8 mouse cellular contexts compared by ENCODE assay signal in the genomic region with DNA sequence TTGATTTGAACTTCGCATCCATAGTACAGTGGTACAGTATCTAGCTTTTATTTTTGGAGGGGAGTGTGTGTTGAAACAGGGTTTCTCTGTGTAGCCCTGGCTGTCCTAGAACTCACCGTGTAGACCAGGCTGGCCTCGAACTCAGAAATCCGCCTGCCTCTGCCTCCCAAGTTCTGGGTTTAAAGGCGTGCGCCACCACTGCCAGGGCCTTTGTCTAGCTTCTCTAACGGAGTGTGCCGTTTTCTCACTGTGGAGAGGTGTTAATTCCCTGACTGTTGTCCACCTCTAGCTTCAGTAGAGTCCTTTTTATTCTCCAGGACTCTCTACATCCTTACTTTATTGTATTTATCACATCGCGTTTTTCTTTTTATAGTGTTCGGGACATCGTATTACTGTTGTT. TPM values are rescaled to one million over a fixed set of nuclear protein-coding genes. Genes with fewer than 3 reads are reported as not detected.
DNase-seq lines count a peak whose midpoint lies in the region; ATAC-seq and TF ChIP-seq lines count a peak whose summit lies in the region.

No protein-coding gene starts in this region.

- no peak overlapping the region for H3K27ac ChIP-seq in cerebellum, adult 2 months (ENCODE audit: insufficient read depth, low read length)
- no peak overlapping the region for H3K27ac ChIP-seq in limb, embryonic 11.5 days (replicated peaks; ENCODE audit: low read depth, low read length)
- no peak overlapping the region for H3K27ac ChIP-seq in olfactory bulb, adult 2 months (ENCODE audit: insufficient read depth, low read depth, low read length)

- H3K4me1 ChIP-seq in cerebellum, adult 2 months (ENCODE audit: control insufficient read depth, insufficient read depth, low read length): peaks cover 8% of the 10 kb centered on the region; the same call in 1 of the 2 replicates
- peaks cover 31% of the 10 kb centered on the region for H3K4me1 ChIP-seq in megakaryocyte, embryonic 14.5 days
- H3K4me1 ChIP-seq in limb, embryonic 11.5 days (ENCODE audit: control insufficient read depth, insufficient read depth, low read length): peaks cover 11% of the 10 kb centered on the region
- H3K4me1 ChIP-seq in olfactory bulb, adult 2 months (ENCODE audit: control insufficient read depth, insufficient read depth, low read length): peaks cover 10% of the 10 kb centered on the region

- TF ChIP-seq CTCF in cerebellum, adult 2 months (IDR thresholded peaks at IDR 0.05; ENCODE audit: borderline replicate concordance, insufficient read depth, low read depth, low read length): no peak
- TF ChIP-seq CTCF in olfactory bulb, adult 2 months (IDR thresholded peaks at IDR 0.05; ENCODE audit: insufficient read depth, low read depth, low read length): no peak

- peaks cover 62% of the 10 kb centered on the region for H3K36me3 ChIP-seq in megakaryocyte, embryonic 14.5 days (replicated peaks; ENCODE audit: low read length)
- H3K36me3 ChIP-seq in limb, embryonic 11.5 days (ENCODE audit: control insufficient read depth, insufficient read depth, low read length): peaks cover 17% of the 10 kb centered on the region

- 53% methylated on average over 12 of the region's 12 CpGs for WGBS in cerebellum, adult 2 months
- 52% methylated on average over 12 of the region's 12 CpGs for WGBS in limb, embryonic 11.5 days
- WGBS in olfactory bulb, adult 2 months: 50% methylated on average over 12 of the region's 12 CpGs

- peak overlapping the region; percentile 65 for H3K4me2 ChIP-seq in limb, embryonic 11.5 days (ENCODE audit: low read depth, severe bottlenecking)

- ATAC-seq in megakaryocyte, adult 5-6 weeks (ENCODE audit: poor library complexity, severe bottlenecking): no peak
- no peak for ATAC-seq in limb, embryonic 11.5 days (ENCODE audit: insufficient number of reproducible peaks, low FRiP score, low TSS enrichment, low read depth)

- DNase-seq in cerebellum, adult 2 months: no peak
- no peak for DNase-seq in cerebellum, postnatal 4 days (ENCODE audit: low spot score in 2 of 2)
- no peak for DNase-seq in limb, embryonic 11.5 days (ENCODE audit: low spot score)
- no peak for DNase-seq in right cerebral cortex, postnatal 10 days (ENCODE audit: low spot score in 2 of 2)
- no peak for DNase-seq in kidney, postnatal 4 days

- TF ChIP-seq POLR2A in cerebellum, adult 2 months (IDR thresholded peaks at IDR 0.05; ENCODE audit: borderline replicate concordance, insufficient read depth, low read length): no peak
- TF ChIP-seq POLR2A in olfactory bulb, adult 2 months (IDR thresholded peaks at IDR 0.05; ENCODE audit: insufficient read depth, low read depth, low read length): no peak

- no peaks in the 10 kb centered on the region for H3K27me3 ChIP-seq in cerebellum, adult 2 months (ENCODE audit: control insufficient read depth, insufficient read depth, low read length)
- H3K27me3 ChIP-seq in megakaryocyte, embryonic 14.5 days (replicated peaks): no peaks in the 10 kb centered on the region
- H3K27me3 ChIP-seq in limb, embryonic 11.5 days (ENCODE audit: control insufficient read depth, insufficient read depth, low read length): no peaks in the 10 kb centered on the region

- peak overlapping the region; percentile 83 for H3K9ac ChIP-seq in limb, embryonic 11.5 days (ENCODE audit: low read length)

- peak overlapping the region; percentile 97 for H3K4me3 ChIP-seq in cerebellum, adult 2 months (replicated peaks; ENCODE audit: insufficient read depth, low read depth, low read length)
- H3K4me3 ChIP-seq in megakaryocyte, embryonic 14.5 days (replicated peaks): peak overlapping the region; percentile 100
- H3K4me3 ChIP-seq in limb, embryonic 11.5 days (ENCODE audit: low read depth, low read length): peak overlapping the region; percentile 78
- H3K4me3 ChIP-seq in olfactory bulb, adult 2 months (ENCODE audit: insufficient read depth, low read depth, low read length): peak overlapping the region; percentile 66

- no peaks in the 10 kb centered on the region for H3K9me3 ChIP-seq in megakaryocyte, embryonic 14.5 days
- no peaks in the 10 kb centered on the region for H3K9me3 ChIP-seq in limb, embryonic 11.5 days (ENCODE audit: control insufficient read depth, low read length)

RNA-seq across cellular contexts. Expression of gene Drosha, which starts 0.8 kb away (rescaled TPM):
- polyA plus RNA-seq in cerebellum, adult 2 months (2012; rRNA removed): 48.1 and 50.3 TPM in 2 replicates
- polyA plus RNA-seq in megakaryocyte, embryonic 14.5 days (2012; ENCODE audit: insufficient read depth, low replicate concordance): 31.5 and 43.1 TPM in 2 replicates
- 14.7 and 16.7 TPM in 2 replicates for total RNA-seq in megakaryocyte, adult 5-6 weeks (2015)
- 10.8 and 11.0 TPM in 2 replicates for total RNA-seq in megakaryocyte, adult 5-6 weeks (2017)
- 81.4 and 87.4 TPM in 2 replicates for polyA plus RNA-seq in limb, embryonic 11.5 days (2014; fragmentation: Nextera tagmentation; extraction: Ambion mirVana)
- not detected in 2 replicates for polyA plus RNA-seq in olfactory bulb, adult 2 months (2012; ENCODE audit: insufficient read depth, insufficient read length, low replicate concordance, missing spikeins)

RNA-seq across cellular contexts. Expression of gene 6030458C11Rik, which starts 1.0 kb away (rescaled TPM):
- 21.3 and 21.4 TPM in 2 replicates for polyA plus RNA-seq in cerebellum, adult 2 months (2012; rRNA removed)
- polyA plus RNA-seq in megakaryocyte, embryonic 14.5 days (2012; ENCODE audit: insufficient read depth, low replicate concordance): 2.2 and 2.7 TPM in 2 replicates
- 8.1 and 9.1 TPM in 2 replicates for total RNA-seq in megakaryocyte, adult 5-6 weeks (2015)
- 13.4 and 16.0 TPM in 2 replicates for total RNA-seq in megakaryocyte, adult 5-6 weeks (2017)
- 32.4 and 39.4 TPM in 2 replicates for polyA plus RNA-seq in limb, embryonic 11.5 days (2014; fragmentation: Nextera tagmentation; extraction: Ambion mirVana)
- polyA plus RNA-seq in olfactory bulb, adult 2 months (2012; ENCODE audit: insufficient read depth, insufficient read length, low replicate concordance, missing spikeins): not detected in 2 replicates
